Mouse (Mus musculus): ENCODE results near the gene Baiap2. TPM values are rescaled to one million over a fixed set of nuclear protein-coding genes. Genes with fewer than 3 reads are reported as not detected.

The Baiap2 gene
- polyA plus RNA-seq, 1 experiment from 2014 or later = 11.9 TPM

- no peak overlapping the region for H3K9ac ChIP-seq (ENCODE audit: low read length)
- H3K27me3 ChIP-seq (ENCODE audit: control insufficient read depth, insufficient read depth, low read length) = no peaks in the 10 kb centered on the region
- H3K4me3 ChIP-seq (ENCODE audit: low read depth, low read length) = no peak overlapping the region
- no peaks in the 10 kb centered on the region for H3K9me3 ChIP-seq (ENCODE audit: control insufficient read depth, low read length)
- WGBS = 94% methylated on average over 5 of the region's 5 CpGs
- DNase-seq (ENCODE audit: low spot score) (no peak), ATAC-seq (ENCODE audit: insufficient read depth, low FRiP score, low TSS enrichment) (no peak)
- no peaks in the 10 kb centered on the region for H3K36me3 ChIP-seq (ENCODE audit: control insufficient read depth, insufficient read depth, low read length)
- H3K27ac ChIP-seq (ENCODE audit: low read depth, low read length) = no peak overlapping the region
- no peaks in the 10 kb centered on the region for H3K4me1 ChIP-seq (ENCODE audit: control insufficient read depth, insufficient read depth, low read length)
- no peak overlapping the region for H3K4me2 ChIP-seq (ENCODE audit: low read depth)
Observed at GRCm38 (mm10) chr11:119905794-119906193, 36.8 kb upstream of the Baiap2 start.

- Histone ChIP-seq H3K27ac (ENCODE audit: low read depth, low read length) (no peak overlapping the region), H3K4me3 (ENCODE audit: low read depth, low read length) (no peak overlapping the region), H3K9me3 (ENCODE audit: control insufficient read depth, low read length) (no peaks in the 10 kb centered on the region), H3K36me3 (ENCODE audit: control insufficient read depth, insufficient read depth, low read length) (no peaks in the 10 kb centered on the region), H3K4me1 (ENCODE audit: control insufficient read depth, insufficient read depth, low read length) (no peaks in the 10 kb centered on the region), H3K27me3 (ENCODE audit: control insufficient read depth, insufficient read depth, low read length) (no peaks in the 10 kb centered on the region), H3K9ac (ENCODE audit: low read length) (no peak overlapping the region), H3K4me2 (ENCODE audit: low read depth) (no peak overlapping the region)
- DNase-seq (ENCODE audit: low spot score) (no peak), ATAC-seq (ENCODE audit: insufficient read depth, low FRiP score, low TSS enrichment) (no peak)
- WGBS = 53% methylated on average over 7 of the region's 7 CpGs
Observed at GRCm38 (mm10) chr11:119907006-119907650, 35.4 kb upstream of the Baiap2 start.

- Histone ChIP-seq H3K27ac (ENCODE audit: low read depth, low read length) (no peak overlapping the region), H3K9ac (ENCODE audit: low read length) (no peak overlapping the region), H3K36me3 (ENCODE audit: control insufficient read depth, insufficient read depth, low read length) (no peaks in the 10 kb centered on the region), H3K4me1 (ENCODE audit: control insufficient read depth, insufficient read depth, low read length) (no peaks in the 10 kb centered on the region; the same call in 1 of the 2 replicates), H3K4me3 (ENCODE audit: low read depth, low read length) (no peak overlapping the region), H3K27me3 (ENCODE audit: control insufficient read depth, insufficient read depth, low read length) (no peaks in the 10 kb centered on the region), H3K4me2 (ENCODE audit: low read depth) (no peak overlapping the region), H3K9me3 (ENCODE audit: control insufficient read depth, low read length) (no peaks in the 10 kb centered on the region)
- 56% methylated on average over 7 of the region's 7 CpGs for WGBS
- no peak for DNase-seq (ENCODE audit: low spot score)
- no peak for ATAC-seq (ENCODE audit: insufficient read depth, low FRiP score, low TSS enrichment)
Observed at GRCm38 (mm10) chr11:119907711-119908110, 34.9 kb upstream of the Baiap2 start.

GRCm38 (mm10) chr11:119909436-119909835 is 33.1 kb upstream of the Baiap2 start:
- H3K36me3 ChIP-seq (ENCODE audit: control insufficient read depth, insufficient read depth, low read length) = no peaks in the 10 kb centered on the region
- H3K4me2 ChIP-seq (ENCODE audit: low read depth) = no peak overlapping the region
- no peak overlapping the region for H3K9ac ChIP-seq (ENCODE audit: low read length)
- H3K4me3 ChIP-seq (ENCODE audit: low read depth, low read length) = no peak overlapping the region
- ATAC-seq (ENCODE audit: insufficient read depth, low FRiP score, low TSS enrichment) = no peak
- 0% methylated on average over 5 of the region's 5 CpGs for WGBS
- no peaks in the 10 kb centered on the region for H3K27me3 ChIP-seq (ENCODE audit: control insufficient read depth, insufficient read depth, low read length)
- H3K4me1 ChIP-seq (ENCODE audit: control insufficient read depth, insufficient read depth, low read length) = peaks cover 10% of the 10 kb centered on the region
- no peak overlapping the region for H3K27ac ChIP-seq (ENCODE audit: low read depth, low read length)
- DNase-seq (ENCODE audit: low spot score) = peak; percentile 83
- H3K9me3 ChIP-seq (ENCODE audit: control insufficient read depth, low read length) = no peaks in the 10 kb centered on the region

- 9% methylated on average over 7 of the region's 7 CpGs for WGBS
- no peaks in the 10 kb centered on the region for H3K9me3 ChIP-seq (ENCODE audit: control insufficient read depth, low read length)
- H3K4me3 ChIP-seq (ENCODE audit: low read depth, low read length) = peak overlapping the region; percentile 90
- H3K4me2 ChIP-seq (ENCODE audit: low read depth) = peak overlapping the region; percentile 98
- H3K27ac ChIP-seq (ENCODE audit: low read depth, low read length) = 0 out of 2 replicates have a peak overlapping the region, but pooled peaks have one; percentile 56
- DNase-seq (ENCODE audit: low spot score) = peak; percentile 41
- H3K4me1 ChIP-seq (ENCODE audit: control insufficient read depth, insufficient read depth, low read length) = peaks cover 16% of the 10 kb centered on the region
- H3K27me3 ChIP-seq (ENCODE audit: control insufficient read depth, insufficient read depth, low read length) = no peaks in the 10 kb centered on the region
- no peak for ATAC-seq (ENCODE audit: insufficient read depth, low FRiP score, low TSS enrichment)
- H3K36me3 ChIP-seq (ENCODE audit: control insufficient read depth, insufficient read depth, low read length) = peaks cover 15% of the 10 kb centered on the region
- peak overlapping the region; percentile 93 for H3K9ac ChIP-seq (ENCODE audit: low read length)
Observed at GRCm38 (mm10) chr11:119912845-119913244, 29.7 kb upstream of the Baiap2 start.

- WGBS = under 1% methylated on average over 48 of the region's 48 CpGs
- Histone ChIP-seq H3K4me1 (ENCODE audit: control insufficient read depth, insufficient read depth, low read length) (peaks cover 16% of the 10 kb centered on the region), H3K36me3 (ENCODE audit: control insufficient read depth, insufficient read depth, low read length) (peaks cover 21% of the 10 kb centered on the region), H3K27ac (ENCODE audit: low read depth, low read length) (peak within 1 kb of the TSS; percentile 56), H3K4me2 (ENCODE audit: low read depth) (peak within 1 kb of the TSS; percentile 98), H3K27me3 (ENCODE audit: control insufficient read depth, insufficient read depth, low read length) (no peaks in the 10 kb centered on the region), H3K9ac (ENCODE audit: low read length) (peak within 1 kb of the TSS; percentile 93), H3K9me3 (ENCODE audit: control insufficient read depth, low read length) (no peaks in the 10 kb centered on the region), H3K4me3 (ENCODE audit: low read depth, low read length) (peak within 1 kb of the TSS; percentile 90)
- DNase-seq (ENCODE audit: low spot score) (peak; percentile 88), ATAC-seq (ENCODE audit: insufficient read depth, low FRiP score, low TSS enrichment) (peak; percentile 77)
Observed at GRCm38 (mm10) chr11:119913291-119913934, 29.1 kb upstream of the Baiap2 start, which contains the start of gene Chmp6. TSS of gene Chmp6 (plus strand) at chr11:119913441.

- H3K27me3 ChIP-seq (ENCODE audit: control insufficient read depth, insufficient read depth, low read length) = no peaks in the 10 kb centered on the region
- WGBS = 0% methylated on average over 26 of the region's 26 CpGs
- DNase-seq (ENCODE audit: low spot score) (no peak), ATAC-seq (ENCODE audit: insufficient read depth, low FRiP score, low TSS enrichment) (no peak; the same call in 1 of the 2 replicates)
- H3K36me3 ChIP-seq (ENCODE audit: control insufficient read depth, insufficient read depth, low read length) = peaks cover 24% of the 10 kb centered on the region
- H3K9ac ChIP-seq (ENCODE audit: low read length) = peak overlapping the region; percentile 93
- no peaks in the 10 kb centered on the region for H3K9me3 ChIP-seq (ENCODE audit: control insufficient read depth, low read length)
- H3K4me2 ChIP-seq (ENCODE audit: low read depth) = peak overlapping the region; percentile 98
- H3K27ac ChIP-seq (ENCODE audit: low read depth, low read length) = peak overlapping the region; percentile 56
- H3K4me3 ChIP-seq (ENCODE audit: low read depth, low read length) = peak overlapping the region; percentile 90
- H3K4me1 ChIP-seq (ENCODE audit: control insufficient read depth, insufficient read depth, low read length) = peaks cover 16% of the 10 kb centered on the region
Observed at GRCm38 (mm10) chr11:119913935-119914314, 28.6 kb upstream of the Baiap2 start.

GRCm38 (mm10) chr11:119914381-119914780 is 28.2 kb upstream of the Baiap2 start:
- peaks cover 24% of the 10 kb centered on the region for H3K36me3 ChIP-seq (ENCODE audit: control insufficient read depth, insufficient read depth, low read length)
- ATAC-seq (ENCODE audit: insufficient read depth, low FRiP score, low TSS enrichment) = no peak
- peak overlapping the region; percentile 98 for H3K4me2 ChIP-seq (ENCODE audit: low read depth)
- peak overlapping the region; percentile 93 for H3K9ac ChIP-seq (ENCODE audit: low read length)
- WGBS = 30% methylated on average over 4 of the region's 4 CpGs
- H3K4me1 ChIP-seq (ENCODE audit: control insufficient read depth, insufficient read depth, low read length) = peaks cover 16% of the 10 kb centered on the region
- no peak for DNase-seq (ENCODE audit: low spot score)
- peak overlapping the region; percentile 90 for H3K4me3 ChIP-seq (ENCODE audit: low read depth, low read length)
- H3K27ac ChIP-seq (ENCODE audit: low read depth, low read length) = peak overlapping the region; percentile 56; the same call in 1 of the 2 replicates
- H3K27me3 ChIP-seq (ENCODE audit: control insufficient read depth, insufficient read depth, low read length) = no peaks in the 10 kb centered on the region
- no peaks in the 10 kb centered on the region for H3K9me3 ChIP-seq (ENCODE audit: control insufficient read depth, low read length)

GRCm38 (mm10) chr11:119915666-119916065 is 26.9 kb upstream of the Baiap2 start:
- Histone ChIP-seq H3K36me3 (ENCODE audit: control insufficient read depth, insufficient read depth, low read length) (peaks cover 24% of the 10 kb centered on the region), H3K4me2 (ENCODE audit: low read depth) (no peak overlapping the region), H3K27ac (ENCODE audit: low read depth, low read length) (no peak overlapping the region), H3K4me1 (ENCODE audit: control insufficient read depth, insufficient read depth, low read length) (peaks cover 16% of the 10 kb centered on the region), H3K4me3 (ENCODE audit: low read depth, low read length) (no peak overlapping the region), H3K27me3 (ENCODE audit: control insufficient read depth, insufficient read depth, low read length) (no peaks in the 10 kb centered on the region), H3K9ac (ENCODE audit: low read length) (no peak overlapping the region), H3K9me3 (ENCODE audit: control insufficient read depth, low read length) (no peaks in the 10 kb centered on the region)
- WGBS = 88% methylated on average over 9 of the region's 9 CpGs
- no peak for DNase-seq (ENCODE audit: low spot score)
- no peak for ATAC-seq (ENCODE audit: insufficient read depth, low FRiP score, low TSS enrichment)
